8 mouse cellular contexts compared by ENCODE assay signal in the genomic region with DNA sequence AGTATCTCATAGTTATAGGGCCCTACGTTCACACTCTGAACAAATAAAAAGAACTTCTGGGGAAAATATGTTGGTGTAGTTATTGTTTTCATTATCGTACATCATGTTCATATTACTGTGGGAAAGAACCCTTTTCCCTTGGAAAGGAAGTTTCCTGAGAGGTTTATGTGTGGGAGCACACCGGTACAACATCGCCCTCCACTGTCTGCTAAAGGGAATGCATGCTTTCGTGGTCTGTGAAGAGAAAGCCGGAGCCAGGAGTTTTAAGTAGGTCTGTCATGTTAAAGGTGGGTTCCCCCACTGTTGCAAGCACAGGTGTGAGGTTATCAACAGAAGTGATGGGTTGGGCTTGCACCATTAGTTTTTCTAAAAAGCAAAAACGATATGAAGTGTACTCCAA.
DNase-seq lines count a peak whose midpoint lies in the region; ATAC-seq and TF ChIP-seq lines count a peak whose summit lies in the region.

No protein-coding gene starts in this region.

- no peaks in the 10 kb centered on the region for H3K27me3 ChIP-seq in thymus, adult 2 months (ENCODE audit: control insufficient read depth, insufficient read depth, low read length)
- no peaks in the 10 kb centered on the region for H3K27me3 ChIP-seq in kidney, embryonic 14.5 days (ENCODE audit: control insufficient read depth, insufficient read depth, low read length)

- intact Hi-C loops in left cerebral cortex, postnatal 4 days (cut with DNase I), result loop anchor here (5.0 to 10.0 kb wide), 2 partner anchors 159 to 696 kb away; a partner anchor contains a TSS

- H3K9ac ChIP-seq in kidney, embryonic 14.5 days (ENCODE audit: low read depth, low read length), result no peak overlapping the region

- TF ChIP-seq CTCF in thymus, adult 2 months (IDR thresholded peaks at IDR 0.05; ENCODE audit: borderline replicate concordance, control insufficient read depth, extremely low read depth, insufficient read depth, low read length, poor library complexity), result no peak

- TF ChIP-seq POLR2A in thymus, adult 2 months (IDR thresholded peaks at IDR 0.05; ENCODE audit: control insufficient read depth, extremely low read depth, insufficient read depth, low read length, poor library complexity), result no peak

- no peaks in the 10 kb centered on the region for H3K9me3 ChIP-seq in kidney, embryonic 14.5 days (ENCODE audit: control insufficient read depth, low read length)

- H3K4me3 ChIP-seq in thymus, adult 2 months (ENCODE audit: control insufficient read depth, insufficient read depth, low read length), result no peak overlapping the region
- no peak overlapping the region for H3K4me3 ChIP-seq in kidney, embryonic 14.5 days (ENCODE audit: low read length)

- H3K4me1 ChIP-seq in thymus, adult 2 months (replicated peaks; ENCODE audit: control insufficient read depth, insufficient read depth, low read length), result no peaks in the 10 kb centered on the region
- H3K4me1 ChIP-seq in kidney, embryonic 14.5 days (ENCODE audit: control insufficient read depth, insufficient read depth, low read length), result peaks cover 10% of the 10 kb centered on the region; the same call in 1 of the 2 replicates

- WGBS in thymus, adult 2 months, result 40% methylated on average over 7 of the region's 7 CpGs
- WGBS in kidney, embryonic 14.5 days, result 14% methylated on average over 7 of the region's 7 CpGs

- H3K36me3 ChIP-seq in thymus, adult 2 months (ENCODE audit: control insufficient read depth, insufficient read depth, low read length), result no peaks in the 10 kb centered on the region
- no peaks in the 10 kb centered on the region for H3K36me3 ChIP-seq in kidney, embryonic 14.5 days (ENCODE audit: control insufficient read depth, insufficient read depth, low read length)

- 0 out of 2 replicates have a peak, but pooled peaks have one; percentile 32 for ATAC-seq in kidney, embryonic 14.5 days (ENCODE audit: low FRiP score, low TSS enrichment)

- DNase-seq in thymus, adult 2 months, result peak; percentile 16
- DNase-seq in thymus, adult 18-20 months, result no peak
- peak; percentile 10 for DNase-seq in brain, embryonic 18.5 days (ENCODE audit: low read depth, low spot score)
- DNase-seq in frontal cortex, postnatal 14 days (ENCODE audit: low spot score in 2 of 2), result peak; percentile 34 to 63
- DNase-seq in left cerebral cortex, postnatal 4 days, result peak; percentile 38
- peak; percentile 53 to 78 for DNase-seq in right cerebral cortex, postnatal 10 days (ENCODE audit: low spot score in 2 of 2)
- DNase-seq in spleen, postnatal 4 days (ENCODE audit: low spot score in 2 of 2), result no peak

- H3K27ac ChIP-seq in thymus, adult 2 months (ENCODE audit: control insufficient read depth, insufficient read depth, low read length), result no peak overlapping the region
- H3K27ac ChIP-seq in kidney, embryonic 14.5 days (ENCODE audit: low read depth, low read length), result no peak overlapping the region

- peak overlapping the region; percentile 27; the same call in 1 of the 2 replicates for H3K4me2 ChIP-seq in kidney, embryonic 14.5 days (replicated peaks; ENCODE audit: low read depth, low read length)

Comparison
In these comparisons a context has a peak if more than half of its experiments do, and no peak if none do; other contexts are left out.
1. DNase-seq: peak in thymus, adult 2 months (single experiment), brain, embryonic 18.5 days (single experiment), frontal cortex, postnatal 14 days (2 of 2), left cerebral cortex, postnatal 4 days (single experiment) and right cerebral cortex, postnatal 10 days (2 of 2); none in thymus, adult 18-20 months (0 of 2) and spleen, postnatal 4 days (0 of 2).